Mouse (Mus musculus): ENCODE results near the gene Tgfa.

DNA sequence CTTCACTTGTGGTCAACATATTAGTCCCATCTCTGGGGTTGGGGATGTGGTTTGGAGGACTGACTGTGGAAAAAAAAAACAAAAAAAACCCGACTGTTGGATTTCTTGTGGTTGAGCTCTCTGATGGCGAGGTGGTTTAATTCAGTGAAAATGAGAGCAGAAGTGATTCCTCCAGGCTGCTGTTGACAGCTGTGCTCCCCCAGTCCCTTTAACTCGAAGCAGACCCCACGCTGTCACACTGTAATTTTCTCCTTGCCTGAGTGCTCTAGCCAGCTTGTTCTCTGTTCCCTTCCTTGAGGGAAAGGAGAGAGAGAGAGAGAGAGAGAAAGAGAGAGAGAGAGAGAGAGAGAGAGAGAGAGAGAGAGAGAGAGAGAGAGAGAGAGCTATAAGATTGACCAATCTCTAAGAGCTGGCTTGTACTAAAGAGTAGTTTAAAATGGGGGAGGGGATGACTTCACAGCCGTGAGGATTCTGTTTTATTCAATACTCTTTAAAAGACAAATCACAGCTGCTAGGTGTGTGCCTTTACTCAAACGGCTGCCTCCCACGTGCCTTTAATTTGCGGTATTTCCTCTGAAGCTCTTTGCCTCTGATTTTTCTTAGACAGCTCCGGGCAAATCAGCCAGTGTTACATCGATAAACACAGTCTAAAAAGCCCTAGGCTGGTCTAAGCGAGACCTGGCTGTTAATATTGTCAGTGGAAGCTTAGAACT is 2.3 kb downstream of the Tgfa start:
- TF ChIP-seq CTCF (IDR thresholded peaks at IDR 0.05) = no peak
- no peak for TF ChIP-seq POLR2A (IDR thresholded peaks at IDR 0.05; ENCODE audit: insufficient read depth, low read depth, low read length)
- TF ChIP-seq EP300 (IDR thresholded peaks at IDR 0.05; ENCODE audit: insufficient read depth, low read depth, low read length) = no peak
